ENCODE assay signal across 22 mouse cellular contexts in the genomic region with DNA sequence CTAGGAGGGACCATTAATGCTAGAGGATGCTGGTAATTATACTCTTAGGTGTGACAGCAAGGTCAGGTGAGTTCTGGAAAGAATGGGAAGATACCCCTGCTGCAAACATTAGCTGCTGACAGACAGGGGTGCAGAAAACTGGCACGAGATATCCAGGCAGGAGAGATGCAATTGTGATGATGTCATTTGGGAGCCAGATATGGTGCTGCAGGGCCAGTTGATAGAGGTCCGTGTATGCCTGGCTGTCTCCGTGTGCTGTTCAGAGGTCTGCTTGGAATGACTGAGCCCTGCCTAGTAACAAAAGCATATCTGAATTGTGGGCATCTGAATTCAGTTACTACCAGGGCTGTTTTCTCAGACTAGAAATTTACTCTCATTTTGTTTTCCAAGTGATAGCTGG.
DNase-seq lines count a peak whose midpoint lies in the region; ATAC-seq lines count a peak whose summit lies in the region.
"Had no signal": no experiment of that assay in that cellular context is flagged by ENCODE, and none has a peak within 500 bp of the region (broad histone marks: within the 10 kb centered on the region; RNA-seq: fewer than 3 reads in every experiment).

No protein-coding gene starts in this region.

- no peak overlapping the region for H3K9ac ChIP-seq in heart, embryonic 11.5 days (ENCODE audit: low read depth, low read length)
- H3K9ac ChIP-seq in heart, embryonic 14.5 days (ENCODE audit: low read length) = no peak overlapping the region
- H3K9ac ChIP-seq in heart, embryonic 16.5 days (ENCODE audit: low read length) = no peak overlapping the region
- H3K9ac ChIP-seq: embryonic facial prominence, embryonic 13.5 days; embryonic facial prominence, embryonic 15.5 days; forebrain, embryonic 12.5 days had no signal

- no peak overlapping the region for H3K4me3 ChIP-seq in heart, embryonic 10.5 days
- no peak overlapping the region for H3K4me3 ChIP-seq in heart, embryonic 11.5 days (ENCODE audit: low read depth, low read length)
- no peak overlapping the region for H3K4me3 ChIP-seq in heart, embryonic 14.5 days (ENCODE audit: control insufficient read depth in 1 of 2, insufficient read depth in 1 of 2, low read depth in 1 of 2, low read length in 2 of 2)
- H3K4me3 ChIP-seq in heart, embryonic 16.5 days (ENCODE audit: low read length) = no peak overlapping the region
- H3K4me3 ChIP-seq: embryonic facial prominence, embryonic 13.5 days; embryonic facial prominence, embryonic 15.5 days; erythroblast, embryonic 14.5 days; forebrain, embryonic 10.5 days; forebrain, embryonic 12.5 days had no signal

- no peak for ATAC-seq in heart, embryonic 11.5 days (replicated peaks; ENCODE audit: insufficient number of reproducible peaks, low FRiP score, low TSS enrichment)
- peak; percentile 62; the same call in 1 of the 2 replicates for ATAC-seq in heart, embryonic 14.5 days (ENCODE audit: insufficient number of reproducible peaks, insufficient read depth, low FRiP score, low read depth)
- peak; percentile 63; the same call in 1 of the 2 replicates for ATAC-seq in heart, embryonic 16.5 days (replicated peaks; ENCODE audit: extremely low read depth, insufficient read depth, low FRiP score)
- ATAC-seq: forebrain, embryonic 14.5 days had no signal

- H3K27me3 ChIP-seq in heart, embryonic 10.5 days (ENCODE audit: insufficient read depth, poor library complexity, severe bottlenecking) = no peaks in the 10 kb centered on the region
- H3K27me3 ChIP-seq in heart, embryonic 11.5 days (ENCODE audit: control insufficient read depth, insufficient read depth, low read length) = no peaks in the 10 kb centered on the region
- H3K27me3 ChIP-seq in heart, embryonic 14.5 days (ENCODE audit: control insufficient read depth, insufficient read depth, low read length) = no peaks in the 10 kb centered on the region
- H3K27me3 ChIP-seq in heart, embryonic 16.5 days (ENCODE audit: control insufficient read depth, insufficient read depth, low read length) = no peaks in the 10 kb centered on the region
- H3K27me3 ChIP-seq: embryonic facial prominence, embryonic 13.5 days; embryonic facial prominence, embryonic 15.5 days; forebrain, embryonic 12.5 days had no signal

- H3K4me1 ChIP-seq in heart, embryonic 10.5 days = peaks cover 4% of the 10 kb centered on the region; the same call in 1 of the 2 replicates
- H3K4me1 ChIP-seq in heart, embryonic 11.5 days (ENCODE audit: control insufficient read depth, insufficient read depth, low read length) = no peaks in the 10 kb centered on the region
- H3K4me1 ChIP-seq in heart, embryonic 14.5 days (ENCODE audit: control insufficient read depth in 2 of 2, insufficient read depth in 2 of 2, low read length in 2 of 2) = peaks cover 4 to 17% of the 10 kb centered on the region in 2 experiments
- H3K4me1 ChIP-seq in heart, embryonic 16.5 days (ENCODE audit: control insufficient read depth, insufficient read depth, low read length) = peaks cover 4% of the 10 kb centered on the region
- H3K4me1 ChIP-seq: embryonic facial prominence, embryonic 13.5 days; embryonic facial prominence, embryonic 15.5 days; forebrain, embryonic 10.5 days; forebrain, embryonic 12.5 days had no signal

- H3K27ac ChIP-seq in heart, embryonic 10.5 days = no peak overlapping the region
- no peak overlapping the region for H3K27ac ChIP-seq in heart, embryonic 11.5 days (ENCODE audit: low read depth, low read length)
- H3K27ac ChIP-seq in heart, embryonic 14.5 days (replicated peaks in 1 of 2; ENCODE audit: control insufficient read depth in 1 of 2, insufficient read depth in 1 of 2, low read depth in 2 of 2, low read length in 2 of 2) = 0 out of 4 replicates have a peak overlapping the region, but pooled peaks of 1 of the 2 experiments have one; percentile 7
- no peak overlapping the region for H3K27ac ChIP-seq in heart, embryonic 16.5 days (ENCODE audit: low read length)
- H3K27ac ChIP-seq: embryonic facial prominence, embryonic 13.5 days; embryonic facial prominence, embryonic 15.5 days; forebrain, embryonic 10.5 days; forebrain, embryonic 12.5 days had no signal

- 15% methylated on average over 3 of the region's 3 CpGs for WGBS in heart, embryonic 10.5 days
- 15% methylated on average over 3 of the region's 3 CpGs for WGBS in heart, embryonic 11.5 days (ENCODE audit: insufficient replicate concordance)
- 17% methylated on average over 3 of the region's 3 CpGs for WGBS in heart, embryonic 14.5 days
- 25% methylated on average over 3 of the region's 3 CpGs for whole genome bisulfite sequencing in heart, embryonic 16.5 days

- no peak overlapping the region for H3K4me2 ChIP-seq in heart, embryonic 11.5 days
- H3K4me2 ChIP-seq in heart, embryonic 14.5 days (ENCODE audit: low read length) = no peak overlapping the region
- H3K4me2 ChIP-seq in heart, embryonic 16.5 days (ENCODE audit: low read depth, low read length) = no peak overlapping the region
- H3K4me2 ChIP-seq: embryonic facial prominence, embryonic 13.5 days; embryonic facial prominence, embryonic 15.5 days; forebrain, embryonic 12.5 days had no signal

- no peaks in the 10 kb centered on the region for H3K9me3 ChIP-seq in heart, embryonic 10.5 days
- H3K9me3 ChIP-seq in heart, embryonic 11.5 days (replicated peaks; ENCODE audit: control insufficient read depth, low read length) = no peaks in the 10 kb centered on the region
- H3K9me3 ChIP-seq in heart, embryonic 14.5 days (ENCODE audit: control insufficient read depth, low read length) = no peaks in the 10 kb centered on the region
- H3K9me3 ChIP-seq in heart, embryonic 16.5 days (replicated peaks; ENCODE audit: control insufficient read depth, low read length) = no peaks in the 10 kb centered on the region
- H3K9me3 ChIP-seq: embryonic facial prominence, embryonic 13.5 days; embryonic facial prominence, embryonic 15.5 days; forebrain, embryonic 10.5 days; forebrain, embryonic 12.5 days had no signal

- 0 out of 2 replicates have a peak, but pooled peaks cover 2% of the 10 kb centered on the region for H3K36me3 ChIP-seq in heart, embryonic 10.5 days
- H3K36me3 ChIP-seq in heart, embryonic 11.5 days (ENCODE audit: control insufficient read depth, insufficient read depth, low read length) = no peaks in the 10 kb centered on the region
- H3K36me3 ChIP-seq in heart, embryonic 14.5 days (ENCODE audit: control insufficient read depth, insufficient read depth, low read length) = peaks cover 4% of the 10 kb centered on the region; the same call in 1 of the 2 replicates
- no peaks in the 10 kb centered on the region for H3K36me3 ChIP-seq in heart, embryonic 16.5 days (ENCODE audit: control insufficient read depth, insufficient read depth)
- H3K36me3 ChIP-seq: embryonic facial prominence, embryonic 13.5 days; embryonic facial prominence, embryonic 15.5 days; forebrain, embryonic 10.5 days; forebrain, embryonic 12.5 days had no signal

- peak; percentile 73 for DNase-seq in heart, embryonic 10.5 days (ENCODE audit: low spot score)
- DNase-seq in heart, postnatal 4 days = no peak
- no peak for DNase-seq in heart, adult 9 months (ENCODE audit: low spot score in 2 of 2)
- DNase-seq: adrenal gland, adult 2 months; adrenal gland, postnatal 10 days; adrenal gland, postnatal 25 days; cerebellum, adult 11 months; cerebellum, adult 18-20 months; cerebellum, adult 8-10 months; cerebellum, adult 9-11 months; cerebellum, postnatal 14 days; cerebellum, postnatal 36 days; embryo, embryonic 11 days had no signal
